Mouse (Mus musculus) kidney, adult 11 months (tissue): ENCODE data around the gene Srrm3.

Experiments used
- DNase-seq: peaks from one replicate; pipeline ENCODE4 v3.0.0; 2022

Gene Srrm3

DNA sequence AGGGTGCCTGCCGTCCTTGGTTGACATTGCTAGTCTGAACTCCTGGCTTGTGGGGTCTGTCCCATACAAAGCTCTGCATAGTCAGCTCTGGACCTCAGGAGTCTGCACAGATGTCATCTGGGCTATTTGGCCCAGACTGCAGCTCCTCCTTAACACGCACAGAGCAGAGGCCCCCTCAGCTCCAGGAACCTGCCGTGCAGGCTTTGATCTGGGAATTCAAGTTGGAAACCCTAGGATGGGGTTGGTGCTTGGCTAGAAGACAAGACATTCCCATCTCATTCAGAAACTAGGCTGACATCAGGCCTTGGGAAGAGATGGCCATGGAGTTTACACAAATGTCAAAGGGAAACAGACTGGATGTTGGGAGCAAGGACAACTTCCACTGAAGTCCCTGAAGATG, 17.8 kb downstream of the Srrm3 start:
- DNase-seq, result no peak

DNA sequence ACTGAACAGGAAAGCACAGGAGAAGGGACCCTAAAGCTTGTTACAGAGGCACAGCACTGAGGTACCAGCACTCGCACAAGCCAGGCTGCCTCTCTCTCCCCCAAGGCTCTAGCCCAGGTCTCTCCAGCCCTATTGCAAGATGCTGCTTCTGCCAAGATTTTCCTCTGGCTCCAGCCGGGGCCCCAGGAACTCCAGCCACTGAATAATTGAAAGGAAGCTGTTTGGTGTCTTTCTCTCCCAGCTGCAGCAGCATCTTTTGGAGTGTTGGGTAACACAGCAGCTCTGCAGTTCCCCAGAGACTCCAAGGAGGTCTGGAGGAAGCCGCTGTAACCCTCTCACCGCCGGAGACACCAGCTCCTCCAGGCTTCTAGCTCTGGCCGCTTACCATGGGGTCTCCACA, 19.5 kb downstream of the Srrm3 start:
- no peak for DNase-seq

DNA sequence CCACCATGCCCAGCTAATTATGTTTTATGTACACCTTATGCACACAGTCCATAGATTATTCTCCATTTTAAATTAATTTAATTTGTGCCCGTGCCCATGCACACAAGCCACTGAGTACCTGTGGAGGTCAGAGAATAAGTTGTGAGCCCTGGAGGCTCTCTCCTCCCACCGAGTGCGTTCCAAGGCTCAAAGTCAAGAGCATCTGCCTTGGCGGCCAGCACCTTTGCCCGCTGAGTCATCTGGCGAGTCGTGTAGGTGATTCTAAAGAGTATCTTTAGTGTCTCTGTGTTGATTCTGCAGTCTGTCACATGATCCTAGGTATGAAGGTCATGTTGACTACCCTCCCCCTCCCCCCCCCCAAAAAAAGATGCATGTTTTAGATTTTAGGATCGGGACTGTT, 22.7 kb downstream of the Srrm3 start:
- DNase-seq, result peak; percentile 17

DNA sequence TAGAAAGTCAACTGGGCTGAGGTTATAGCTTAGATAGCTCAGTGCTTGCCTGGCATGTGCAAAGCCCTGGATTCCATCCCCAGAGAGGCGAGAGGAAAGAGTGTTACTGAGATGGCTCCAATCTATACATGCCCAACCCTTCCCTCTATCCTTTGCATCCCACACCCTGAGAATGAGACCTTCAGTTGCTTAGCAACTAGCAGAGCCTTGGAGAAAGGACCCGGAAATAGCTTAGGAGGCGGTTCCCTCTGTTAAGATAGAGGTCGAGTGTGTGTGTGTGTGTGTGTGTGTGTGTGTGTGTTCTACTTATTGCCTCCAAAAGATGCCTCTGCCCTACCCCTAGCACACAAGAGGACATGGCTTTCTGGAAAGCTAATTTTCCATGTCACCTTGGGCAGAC, 26.0 kb downstream of the Srrm3 start:
- DNase-seq, result no peak

DNA sequence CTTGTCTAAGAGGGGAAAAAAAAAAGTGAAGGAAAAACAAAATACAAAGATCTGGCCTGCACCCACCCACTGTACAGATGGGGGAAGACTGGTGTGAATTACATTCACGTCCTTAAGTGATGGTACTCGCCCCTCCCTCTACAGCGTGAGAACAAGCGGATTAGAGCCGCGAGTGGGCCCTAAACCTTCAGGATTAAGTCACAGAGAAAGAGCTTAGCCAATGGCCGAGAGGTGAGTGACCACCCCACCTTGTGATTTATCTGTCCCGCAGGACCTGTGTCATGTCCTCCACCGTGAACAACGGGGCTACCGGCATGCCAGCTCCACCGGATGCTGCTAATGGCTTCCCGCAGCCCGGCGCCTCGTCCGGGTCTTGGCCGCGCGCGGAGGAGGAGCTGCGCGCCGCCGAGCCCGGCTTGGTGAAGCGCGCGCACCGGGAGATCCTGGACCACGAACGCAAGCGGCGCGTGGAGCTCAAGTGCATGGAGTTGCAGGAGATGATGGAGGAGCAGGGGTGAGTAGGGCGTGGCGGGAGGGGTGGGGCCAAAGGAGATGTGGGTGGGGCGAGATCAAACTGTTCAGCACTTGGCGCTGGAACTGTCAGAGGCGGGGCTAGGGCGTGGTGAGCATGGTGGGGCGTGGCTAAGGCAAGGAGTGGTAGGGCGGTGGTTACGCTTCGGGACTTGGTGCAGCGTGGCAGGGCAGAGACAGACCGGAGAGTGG, 28.2 kb downstream of the Srrm3 start:
- DNase-seq, result peak; percentile 43

DNA sequence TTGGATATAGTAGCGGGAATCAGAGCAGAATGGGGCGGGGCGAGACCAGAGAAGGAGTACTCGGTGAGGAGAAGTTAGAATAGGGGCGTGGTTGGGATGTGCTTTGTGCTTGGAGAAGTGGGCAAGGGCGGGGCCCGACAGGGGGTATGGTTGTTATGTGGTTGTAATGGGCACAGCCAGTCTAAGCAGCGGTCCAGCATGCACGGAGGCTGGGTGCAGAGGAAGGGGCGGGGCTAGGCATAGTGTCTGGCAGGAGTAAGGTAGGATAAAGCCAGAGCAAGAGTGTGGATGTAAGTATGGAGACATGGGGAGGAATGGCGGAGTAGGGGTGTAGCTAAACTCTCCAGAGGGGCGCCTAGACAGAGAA, 28.8 kb downstream of the Srrm3 start:
- no peak for DNase-seq

DNA sequence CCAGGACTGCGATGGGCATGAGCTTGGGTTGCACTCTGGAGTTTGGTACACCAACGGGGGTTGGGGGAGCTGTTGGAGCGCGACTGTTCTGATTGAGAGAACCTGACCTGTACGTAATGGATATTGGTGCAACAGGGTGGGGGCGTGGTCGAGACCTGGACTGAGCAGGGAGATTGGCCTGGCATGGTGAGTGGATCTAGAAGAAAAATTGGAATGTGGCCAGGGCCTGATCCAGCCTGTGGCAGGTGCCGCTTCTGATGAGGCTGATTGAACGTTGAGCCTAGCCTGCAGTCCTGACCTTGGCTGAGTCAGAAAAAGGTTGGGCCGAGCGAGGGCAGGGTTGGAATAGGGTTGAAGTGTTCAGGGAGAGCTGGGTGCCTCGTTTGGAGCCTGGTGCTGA, 29.3 kb downstream of the Srrm3 start:
- peak; percentile 30 for DNase-seq

DNA sequence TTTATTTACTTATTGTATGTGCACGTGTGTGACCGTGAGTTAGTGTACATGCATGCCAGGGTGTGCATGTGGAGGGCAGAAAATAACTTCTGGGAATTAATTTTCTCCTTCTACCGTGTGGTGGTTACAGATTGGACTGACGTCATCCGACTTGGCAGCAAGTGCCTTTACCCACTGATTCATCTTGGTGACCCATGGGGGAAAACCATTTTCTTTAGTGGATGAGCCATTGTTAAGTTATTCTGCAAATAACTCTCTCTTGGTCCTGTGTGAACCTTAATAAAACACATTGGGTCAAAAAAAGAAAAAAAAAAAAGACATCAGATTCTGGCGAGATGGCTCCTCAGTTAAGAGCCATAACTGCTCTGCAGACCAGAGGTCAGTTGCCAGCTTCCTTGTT, 35.0 kb downstream of the Srrm3 start:
- DNase-seq, result no peak

DNA sequence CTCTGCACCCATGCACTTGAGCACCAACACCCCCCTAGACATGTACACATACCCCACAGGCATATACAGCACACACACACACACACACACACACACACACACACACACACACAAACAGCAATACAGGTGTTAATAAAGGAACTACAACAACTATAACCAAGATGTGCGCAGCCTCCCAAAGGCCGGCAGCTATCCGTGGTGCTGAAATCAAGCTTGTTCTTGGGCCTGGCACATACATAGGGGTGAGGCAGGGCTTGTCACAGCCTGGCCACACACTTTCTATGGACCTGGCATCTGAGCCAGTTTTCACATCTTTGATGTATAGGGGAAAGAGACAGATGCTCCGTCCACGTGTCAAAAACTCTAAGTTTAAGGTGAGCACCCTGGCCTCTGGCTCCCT, 36.7 kb downstream of the Srrm3 start:
- DNase-seq, result no peak

DNA sequence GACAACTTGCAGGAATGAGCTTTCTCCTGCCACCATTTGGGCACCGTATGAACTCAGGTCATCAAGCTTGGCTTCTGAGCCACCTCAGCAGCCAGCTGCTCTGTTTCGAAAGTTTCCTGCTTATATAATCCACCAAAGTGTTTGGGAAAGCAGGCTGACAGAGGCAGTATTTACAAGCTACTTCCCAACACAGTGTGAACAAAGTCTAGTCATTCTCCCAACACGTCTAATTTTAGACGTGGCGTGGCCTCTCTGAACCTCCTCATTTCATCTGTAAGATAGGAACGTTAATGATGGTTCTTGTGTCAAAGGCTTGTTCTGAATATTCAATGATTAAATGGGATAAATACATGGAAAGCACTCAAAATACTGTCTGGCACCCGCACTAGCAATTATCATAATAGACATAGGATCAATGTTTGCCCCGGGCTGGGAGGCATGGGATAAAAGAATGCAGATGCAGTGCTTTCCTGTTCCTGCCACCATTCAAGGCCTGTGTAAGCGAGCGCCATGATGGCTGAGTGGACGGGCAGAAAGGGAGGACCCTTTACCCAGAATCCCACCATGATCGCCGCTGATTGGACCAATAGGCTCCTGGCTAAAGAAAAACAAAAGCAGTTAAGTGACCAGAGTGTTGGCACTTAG, 39.1 kb downstream of the Srrm3 start:
- no peak for DNase-seq

DNA sequence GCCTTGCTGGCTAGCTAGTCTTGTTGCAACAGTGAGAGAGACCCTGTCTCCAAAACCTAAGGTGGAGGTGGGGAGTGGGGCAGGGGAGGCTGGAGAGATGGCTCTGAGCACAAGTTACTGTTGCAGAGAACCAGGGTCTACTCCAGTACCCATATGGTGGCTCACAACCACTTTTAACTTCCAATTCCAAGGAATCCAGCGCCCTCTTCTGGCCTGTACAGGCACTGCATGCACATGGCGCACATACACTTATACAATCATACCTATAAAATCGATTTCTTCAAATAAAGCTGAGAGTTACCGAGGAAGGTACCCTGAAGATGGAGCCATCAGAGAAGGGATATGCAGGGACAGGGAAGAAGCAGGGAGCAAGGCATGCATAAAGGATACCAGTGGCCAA, 40.8 kb downstream of the Srrm3 start:
- DNase-seq, result no peak

DNA sequence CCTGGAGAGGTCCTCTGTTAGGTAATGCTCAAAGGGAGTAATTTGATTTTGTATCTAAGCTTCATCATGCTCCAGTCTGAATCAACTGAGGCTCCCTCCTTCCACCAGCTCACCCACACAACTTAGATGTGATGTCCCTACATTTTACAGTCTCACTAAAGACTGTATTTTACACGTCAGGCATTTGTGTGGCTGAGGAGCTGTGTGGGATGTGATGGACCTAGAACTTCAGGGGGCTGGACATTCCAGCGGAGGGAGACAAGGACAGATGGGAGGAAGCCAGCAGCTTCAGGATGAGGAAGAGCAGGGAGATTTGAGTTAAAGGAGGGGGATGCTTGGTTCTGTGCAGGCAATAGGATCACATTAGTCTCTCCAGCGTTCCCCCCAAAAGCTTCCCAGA, 41.2 kb downstream of the Srrm3 start:
- DNase-seq, result no peak

DNA sequence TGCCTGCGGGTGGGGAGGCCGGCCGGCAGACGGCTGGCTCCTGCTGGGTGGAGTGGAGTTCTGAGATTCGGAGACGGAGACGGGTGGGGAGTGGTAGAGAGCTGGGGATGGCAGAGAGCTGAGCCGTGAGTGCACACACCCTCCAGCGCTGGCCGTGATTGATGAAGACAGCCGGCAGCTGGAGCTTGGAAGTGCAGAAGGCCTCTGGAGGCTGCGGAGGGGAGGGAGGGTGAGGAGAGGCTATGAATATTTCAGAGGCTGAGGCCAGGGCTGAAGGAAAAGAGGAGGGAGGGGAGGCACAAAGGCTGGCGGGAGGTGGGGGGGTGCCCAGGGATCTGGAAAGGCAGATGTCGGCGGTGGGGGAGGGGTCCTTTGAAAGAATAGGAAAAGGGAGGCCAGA, 44.3 kb downstream of the Srrm3 start:
- DNase-seq, result no peak

DNA sequence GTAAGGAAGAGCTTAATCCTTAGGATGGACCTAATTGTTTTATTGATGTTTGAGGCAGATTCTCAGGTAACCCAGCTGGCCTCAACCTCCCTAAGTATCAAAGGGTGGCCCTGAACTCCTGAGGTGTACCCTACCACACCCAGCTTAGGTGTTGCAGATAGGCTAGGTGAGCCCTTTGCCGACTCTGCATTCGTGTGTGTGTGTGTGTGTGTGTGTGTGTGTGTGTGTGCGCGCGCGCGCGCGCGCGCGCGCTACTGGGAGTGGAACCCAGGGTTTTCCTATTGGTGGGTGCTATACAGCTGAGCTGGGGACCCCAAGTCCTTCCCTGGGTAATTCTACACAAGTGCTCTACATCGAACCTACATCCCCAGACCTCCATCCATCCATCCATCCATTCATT, 44.8 kb downstream of the Srrm3 start:
- DNase-seq, result no peak

DNA sequence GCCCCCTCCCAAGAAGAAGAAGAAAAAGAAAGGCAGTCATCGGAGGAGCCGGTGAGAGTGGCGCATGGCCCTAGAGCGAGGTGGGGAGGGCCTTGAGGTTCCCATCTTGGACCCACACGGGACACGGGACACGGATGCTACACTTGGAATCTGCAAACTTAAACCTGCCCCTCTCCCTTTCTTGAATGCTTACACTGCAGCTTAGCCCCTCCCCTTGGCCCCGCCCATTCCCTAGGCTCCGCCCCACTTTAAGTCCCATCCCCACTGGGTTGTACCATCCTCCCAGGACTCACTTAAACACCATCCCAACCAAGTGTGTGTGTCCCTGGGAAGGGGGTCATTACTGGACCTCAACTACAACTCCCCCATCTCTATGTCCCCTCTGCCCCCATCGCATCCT, 45.7 kb downstream of the Srrm3 start:
- DNase-seq, result no peak

DNA sequence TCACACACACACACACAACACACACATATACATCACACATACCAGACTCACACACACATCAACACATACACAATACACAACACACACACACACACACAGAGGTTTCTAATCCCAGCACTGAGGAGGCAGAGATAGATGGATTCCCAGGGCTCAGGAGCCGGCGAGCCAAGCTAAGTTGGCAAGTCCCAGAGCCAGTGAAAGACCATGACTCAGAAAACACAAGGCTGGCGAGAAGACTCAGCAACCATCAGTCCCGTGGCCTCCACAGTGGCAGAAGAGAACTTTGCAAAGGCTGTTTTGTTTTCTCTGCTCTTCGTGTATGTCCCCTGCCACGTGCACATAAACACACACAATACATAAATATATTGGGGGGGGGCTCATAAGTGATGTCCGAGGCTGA, 47.0 kb downstream of the Srrm3 start:
- no peak for DNase-seq

DNA sequence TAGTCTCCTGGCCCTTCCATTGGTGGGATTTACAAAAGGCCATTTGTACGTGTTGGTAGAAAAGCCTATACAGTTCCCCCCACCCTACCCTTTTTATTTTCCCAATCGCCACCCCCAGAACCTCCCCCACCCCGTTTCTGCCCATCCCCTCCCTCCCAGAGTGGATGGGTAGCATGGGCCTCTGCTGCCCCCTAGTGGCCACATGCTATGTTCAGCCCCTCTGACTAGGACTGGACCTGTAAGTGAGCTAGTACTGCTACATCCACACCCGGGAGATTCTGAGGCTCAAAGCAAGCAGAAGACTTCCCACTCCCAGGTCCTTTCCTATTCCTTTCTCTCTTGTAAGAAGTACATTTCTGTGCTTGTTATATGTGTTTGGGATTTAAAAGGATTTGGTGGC, 48.5 kb downstream of the Srrm3 start:
- DNase-seq, result peak; percentile 38

DNA sequence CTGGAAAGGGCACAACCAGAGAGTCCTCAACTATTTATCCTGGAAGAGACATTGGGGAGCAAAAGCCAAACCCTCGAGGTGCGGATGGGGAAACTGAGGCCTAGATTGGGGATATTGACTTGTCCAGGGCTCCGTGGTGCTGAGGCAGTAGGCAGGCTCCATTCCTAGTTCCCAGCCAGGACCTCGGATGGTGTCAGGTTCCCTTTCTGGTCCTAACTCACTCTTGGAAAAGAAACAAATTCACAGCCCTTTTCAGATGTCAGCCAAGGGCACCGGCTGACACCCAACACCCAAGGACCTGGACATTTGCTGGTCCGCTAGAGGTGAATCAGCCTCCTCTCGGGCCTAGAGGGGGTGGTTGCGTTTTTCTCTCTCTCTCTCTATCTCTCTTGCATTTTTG, 60.0 kb downstream of the Srrm3 start:
- DNase-seq, result no peak

DNA sequence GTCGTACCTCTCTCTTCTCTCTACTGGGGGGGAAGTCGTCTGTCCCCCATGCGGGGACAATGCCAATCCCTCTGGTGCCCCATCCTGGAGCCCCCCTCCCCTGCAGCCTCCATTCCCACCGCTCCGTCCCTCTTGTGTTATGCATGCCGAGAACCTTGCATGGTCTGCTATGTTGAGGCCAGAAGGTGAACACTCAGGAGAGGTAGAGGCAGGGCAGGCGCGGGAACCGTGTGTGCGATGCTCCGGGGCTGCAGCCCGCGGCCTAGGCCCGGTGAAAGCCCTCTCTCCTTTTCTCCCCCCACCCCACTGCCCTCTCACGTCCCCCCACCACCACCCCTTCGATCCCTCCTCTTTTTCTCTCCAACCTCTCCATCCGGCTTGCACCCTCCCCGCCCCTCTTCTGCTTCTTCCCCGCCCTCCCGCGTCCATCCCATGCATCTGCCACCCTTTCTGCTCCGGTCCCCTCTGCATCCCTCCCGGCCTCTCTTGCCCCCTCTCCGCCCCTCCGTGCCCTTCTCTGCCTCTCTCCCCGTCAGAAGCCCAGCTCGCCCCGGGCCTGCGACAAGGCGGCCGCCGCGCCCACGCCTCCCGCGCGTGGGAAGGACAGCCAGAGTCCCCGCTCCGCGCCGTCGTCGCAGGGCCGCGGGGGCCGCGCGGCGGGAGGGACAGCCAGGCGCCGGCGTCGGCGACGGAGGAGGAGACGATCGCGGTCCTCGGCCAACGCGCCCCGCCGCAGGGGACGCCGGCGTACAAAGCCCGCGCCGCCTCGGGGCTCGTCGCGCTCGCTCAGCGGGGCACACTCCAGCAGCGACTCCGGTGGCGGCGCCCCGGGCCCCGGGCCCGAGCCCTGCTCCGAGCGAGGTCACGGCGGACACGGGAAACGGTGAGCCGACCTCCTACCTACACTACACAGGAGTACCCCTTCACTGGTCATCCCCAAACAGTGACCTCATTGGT, 61.2 kb downstream of the Srrm3 start:
- DNase-seq, result no peak

DNA sequence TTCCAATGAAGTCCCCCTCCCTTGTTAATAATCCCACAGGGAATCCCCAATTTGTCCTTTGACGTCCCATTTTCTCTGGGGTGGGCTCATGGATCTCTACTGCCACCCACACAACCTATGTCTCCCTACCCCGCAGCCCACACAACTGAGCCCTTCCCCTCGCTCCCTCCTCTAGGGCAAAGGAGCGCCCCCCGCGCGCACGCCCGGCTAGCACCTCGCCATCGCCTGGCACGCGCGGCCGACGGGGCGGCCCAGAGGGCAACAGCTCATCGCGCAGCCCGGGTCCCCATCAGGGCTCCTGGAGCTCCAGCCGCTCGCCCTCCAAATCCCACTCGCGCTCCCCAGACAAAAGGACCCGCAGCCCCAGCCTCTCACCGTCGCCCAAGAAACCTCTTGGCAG, 62.0 kb downstream of the Srrm3 start:
- no peak for DNase-seq

DNA sequence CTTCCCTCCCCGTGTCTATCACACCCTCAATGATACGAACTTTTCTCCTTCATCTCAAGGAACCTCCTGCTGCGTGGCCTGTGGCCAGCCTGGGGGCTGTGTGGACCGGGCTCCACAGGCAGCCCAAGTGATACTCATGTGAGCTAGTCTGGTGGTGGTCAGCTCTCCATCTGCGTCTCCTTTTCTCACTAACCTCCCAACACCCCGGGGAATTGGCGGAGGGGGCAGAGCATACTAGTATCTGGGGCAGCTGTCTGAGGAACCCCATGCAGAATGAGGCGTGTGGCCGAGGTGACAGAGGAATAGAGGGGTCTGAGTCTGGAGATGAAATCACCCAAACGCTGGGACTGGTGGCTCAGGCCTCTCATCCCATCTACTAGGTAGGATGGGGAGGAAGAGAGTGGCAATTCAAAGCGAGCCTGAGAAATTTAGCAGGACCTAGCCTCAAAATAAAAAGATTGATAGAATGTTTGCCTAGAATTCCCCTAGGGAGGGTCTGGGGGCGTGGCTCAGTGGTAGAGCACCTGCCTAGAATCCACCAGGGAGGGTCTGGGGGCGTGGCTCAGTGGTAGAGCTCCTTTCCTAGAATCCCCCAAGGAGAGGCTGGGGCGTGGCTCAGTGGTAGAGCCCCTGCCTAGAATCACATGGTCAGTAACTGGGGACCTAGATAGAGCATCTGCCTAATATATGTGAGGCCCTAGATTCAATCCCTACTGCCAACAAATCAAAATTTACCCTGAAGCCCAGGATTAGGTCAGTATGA, 63.2 kb downstream of the Srrm3 start:
- no peak for DNase-seq

DNA sequence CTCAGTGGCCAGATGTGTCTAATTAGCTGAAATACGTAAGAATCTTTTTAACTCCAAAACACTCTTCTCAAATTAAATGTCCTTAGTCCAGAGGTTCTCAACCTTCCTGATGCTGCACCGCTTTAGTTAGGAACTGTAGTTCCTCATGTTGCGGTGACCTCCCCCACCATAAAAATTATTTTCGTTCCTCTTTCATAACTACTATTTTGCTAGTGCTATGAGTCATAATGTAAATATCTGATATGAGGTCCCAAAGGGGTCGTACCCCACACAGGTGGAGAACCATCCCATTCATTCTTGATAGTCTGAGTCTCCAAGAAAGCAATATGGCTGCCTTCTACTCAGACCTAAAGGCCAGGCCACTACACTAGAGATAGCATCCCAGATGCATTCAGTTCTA, 63.8 kb downstream of the Srrm3 start:
- DNase-seq, result no peak

DNA sequence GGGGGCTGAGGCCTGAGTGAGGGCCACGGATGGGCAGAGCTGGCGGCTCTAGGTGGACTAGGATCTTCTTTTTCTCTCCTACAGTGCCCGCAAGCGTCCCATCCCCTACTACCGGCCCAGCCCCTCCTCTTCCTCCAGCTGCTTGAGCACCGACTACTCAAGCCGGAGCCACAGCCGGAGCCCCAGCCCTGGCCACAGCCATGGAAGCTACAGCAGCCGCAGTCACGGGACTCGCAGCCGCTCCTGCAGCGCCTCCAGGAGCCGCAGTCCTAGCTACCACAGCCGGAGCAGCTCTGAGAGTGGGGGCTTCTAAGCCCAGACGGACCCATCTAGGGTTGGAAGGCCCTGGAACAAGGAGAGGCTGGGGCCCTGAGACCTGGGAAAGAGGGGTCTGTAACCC, 66.3 kb downstream of the Srrm3 start:
- no peak for DNase-seq
